Mouse (Mus musculus): ENCODE data around the gene Mllt3. TPM values are rescaled to one million over a fixed set of nuclear protein-coding genes. Genes with fewer than 3 reads are reported as not detected.

The Mllt3 gene
- polyA plus RNA-seq, 1 experiment from 2014 or later, result 34.8 TPM

- Histone ChIP-seq H3K27ac (ENCODE audit: low read depth) (no peak overlapping the region), H3K27me3 (ENCODE audit: insufficient read depth, low read length) (no peaks in the 10 kb centered on the region), H3K4me3 (ENCODE audit: low read depth, low read length) (no peak overlapping the region), H3K4me1 (ENCODE audit: insufficient read depth) (no peaks in the 10 kb centered on the region), H3K9me3 (ENCODE audit: low read length) (no peaks in the 10 kb centered on the region), H3K9ac (replicated peaks) (no peak overlapping the region), H3K36me3 (replicated peaks; ENCODE audit: insufficient read depth, low read length) (no peaks in the 10 kb centered on the region), H3K4me2 (ENCODE audit: low read depth, low read length) (no peak overlapping the region)
- TF ChIP-seq EP300 (IDR thresholded peaks at IDR 0.05; ENCODE audit: low read depth) (no peak), CTCF (IDR thresholded peaks at IDR 0.05; ENCODE audit: low read depth) (no peak)
- no peak for DNase-seq
- WGBS (ENCODE audit: insufficient replicate concordance), result 61% methylated on average over 6 of the region's 6 CpGs
- no peak for ATAC-seq
Observed at GRCm38 (mm10) chr4:87911172-87911994, 121.8 kb downstream of the Mllt3 start.

GRCm38 (mm10) chr4:87905149-87905771, 127.9 kb downstream of the Mllt3 start:
- Histone ChIP-seq H3K27me3 (ENCODE audit: insufficient read depth, low read length) (no peaks in the 10 kb centered on the region), H3K4me3 (ENCODE audit: low read depth, low read length) (no peak overlapping the region), H3K4me2 (ENCODE audit: low read depth, low read length) (no peak overlapping the region), H3K4me1 (ENCODE audit: insufficient read depth) (0 out of 2 replicates have a peak, but pooled peaks cover 2% of the 10 kb centered on the region), H3K27ac (ENCODE audit: low read depth) (no peak overlapping the region), H3K9me3 (ENCODE audit: low read length) (no peaks in the 10 kb centered on the region), H3K9ac (replicated peaks) (no peak overlapping the region), H3K36me3 (replicated peaks; ENCODE audit: insufficient read depth, low read length) (no peaks in the 10 kb centered on the region)
- ATAC-seq (no peak), DNase-seq (no peak)
- 47% methylated on average over 6 of the region's 6 CpGs for WGBS (ENCODE audit: insufficient replicate concordance)
- TF ChIP-seq CTCF (IDR thresholded peaks at IDR 0.05; ENCODE audit: low read depth), result no peak
- TF ChIP-seq EP300 (IDR thresholded peaks at IDR 0.05; ENCODE audit: low read depth), result no peak

- no peak overlapping the region for H3K4me2 ChIP-seq (ENCODE audit: low read depth, low read length)
- WGBS (ENCODE audit: insufficient replicate concordance), result 13% methylated on average over 1 of the region's 1 CpGs
- ATAC-seq, result no peak
- TF ChIP-seq CTCF (IDR thresholded peaks at IDR 0.05; ENCODE audit: low read depth), result no peak
- no peak for TF ChIP-seq EP300 (IDR thresholded peaks at IDR 0.05; ENCODE audit: low read depth)
- no peak overlapping the region for H3K9ac ChIP-seq (replicated peaks)
- H3K4me1 ChIP-seq (ENCODE audit: insufficient read depth), result 0 out of 2 replicates have a peak, but pooled peaks cover 2% of the 10 kb centered on the region
- no peak overlapping the region for H3K4me3 ChIP-seq (ENCODE audit: low read depth, low read length)
- H3K9me3 ChIP-seq (ENCODE audit: low read length), result no peaks in the 10 kb centered on the region
- DNase-seq, result no peak
- H3K36me3 ChIP-seq (replicated peaks; ENCODE audit: insufficient read depth, low read length), result no peaks in the 10 kb centered on the region
- H3K27ac ChIP-seq (ENCODE audit: low read depth), result no peak overlapping the region
- no peaks in the 10 kb centered on the region for H3K27me3 ChIP-seq (ENCODE audit: insufficient read depth, low read length)
Observed at GRCm38 (mm10) chr4:87904722-87905121, 128.4 kb downstream of the Mllt3 start.

- ATAC-seq (no peak), DNase-seq (no peak)
- Histone ChIP-seq H3K4me3 (ENCODE audit: low read depth, low read length) (no peak overlapping the region), H3K27ac (ENCODE audit: low read depth) (no peak overlapping the region), H3K27me3 (ENCODE audit: insufficient read depth, low read length) (no peaks in the 10 kb centered on the region), H3K9ac (replicated peaks) (no peak overlapping the region), H3K4me1 (ENCODE audit: insufficient read depth) (0 out of 2 replicates have a peak, but pooled peaks cover 2% of the 10 kb centered on the region), H3K4me2 (ENCODE audit: low read depth, low read length) (no peak overlapping the region), H3K9me3 (ENCODE audit: low read length) (no peaks in the 10 kb centered on the region), H3K36me3 (replicated peaks; ENCODE audit: insufficient read depth, low read length) (no peaks in the 10 kb centered on the region)
- TF ChIP-seq CTCF (IDR thresholded peaks at IDR 0.05; ENCODE audit: low read depth), result no peak
- 63% methylated on average over 4 of the region's 4 CpGs for WGBS (ENCODE audit: insufficient replicate concordance)
Observed at GRCm38 (mm10) chr4:87902584-87902983, 130.6 kb downstream of the Mllt3 start.

- 43% methylated on average over 1 of the region's 1 CpGs for WGBS (ENCODE audit: insufficient replicate concordance)
- ATAC-seq, result no peak
- TF ChIP-seq CTCF (IDR thresholded peaks at IDR 0.05; ENCODE audit: low read depth) (peak; percentile 27), EP300 (IDR thresholded peaks at IDR 0.05; ENCODE audit: low read depth) (no peak)
Observed at GRCm38 (mm10) chr4:87901166-87901565, 132.0 kb downstream of the Mllt3 start.

GRCm38 (mm10) chr4:87893498-87893897, 139.7 kb downstream of the Mllt3 start:
- no peaks in the 10 kb centered on the region for H3K27me3 ChIP-seq (ENCODE audit: insufficient read depth, low read length)
- no peak overlapping the region for H3K27ac ChIP-seq (ENCODE audit: low read depth)
- 72% methylated on average over 3 of the region's 3 CpGs for WGBS (ENCODE audit: insufficient replicate concordance)
- no peak overlapping the region for H3K4me2 ChIP-seq (ENCODE audit: low read depth, low read length)
- no peak overlapping the region for H3K4me3 ChIP-seq (ENCODE audit: low read depth, low read length)
- no peaks in the 10 kb centered on the region for H3K9me3 ChIP-seq (ENCODE audit: low read length)
- DNase-seq, result no peak
- H3K9ac ChIP-seq (replicated peaks), result no peak overlapping the region
- no peak for ATAC-seq
- H3K36me3 ChIP-seq (replicated peaks; ENCODE audit: insufficient read depth, low read length), result no peaks in the 10 kb centered on the region
- no peak for TF ChIP-seq CTCF (IDR thresholded peaks at IDR 0.05; ENCODE audit: low read depth)
- no peak for TF ChIP-seq EP300 (IDR thresholded peaks at IDR 0.05; ENCODE audit: low read depth)
- no peaks in the 10 kb centered on the region for H3K4me1 ChIP-seq (ENCODE audit: insufficient read depth)

More at GRCm38 (mm10) chr4:87901166-87901565, 132.0 kb downstream of the Mllt3 start:
- 0 out of 2 replicates have a peak, but pooled peaks cover 2% of the 10 kb centered on the region for H3K4me1 ChIP-seq (ENCODE audit: insufficient read depth)
- no peak overlapping the region for H3K4me3 ChIP-seq (ENCODE audit: low read depth, low read length)
- DNase-seq, result no peak
- no peak overlapping the region for H3K27ac ChIP-seq (ENCODE audit: low read depth)
- no peak overlapping the region for H3K9ac ChIP-seq (replicated peaks)
- no peaks in the 10 kb centered on the region for H3K9me3 ChIP-seq (ENCODE audit: low read length)
- H3K36me3 ChIP-seq (replicated peaks; ENCODE audit: insufficient read depth, low read length), result no peaks in the 10 kb centered on the region
- no peaks in the 10 kb centered on the region for H3K27me3 ChIP-seq (ENCODE audit: insufficient read depth, low read length)
- no peak overlapping the region for H3K4me2 ChIP-seq (ENCODE audit: low read depth, low read length)
